Mouse (Mus musculus): ENCODE data around the gene Tmem72. TPM values are rescaled to one million over a fixed set of nuclear protein-coding genes. Genes with fewer than 3 reads are reported as not detected.

Gene Tmem72
- polyA plus RNA-seq, 1 experiment from 2014 or later = 0.12 TPM

- Histone ChIP-seq H3K27ac (ENCODE audit: low read depth, low read length) (peak overlapping the region; percentile 24), H3K9ac (ENCODE audit: low read depth, low read length) (no peak overlapping the region), H3K4me3 (ENCODE audit: low read depth, low read length) (no peak overlapping the region), H3K4me1 (replicated peaks; ENCODE audit: control insufficient read depth, insufficient read depth, low read length) (peaks cover 19% of the 10 kb centered on the region), H3K36me3 (ENCODE audit: control insufficient read depth, insufficient read depth, low read length) (no peaks in the 10 kb centered on the region), H3K9me3 (ENCODE audit: control insufficient read depth, low read length) (no peaks in the 10 kb centered on the region), H3K27me3 (ENCODE audit: control insufficient read depth, insufficient read depth, low read length) (no peaks in the 10 kb centered on the region), H3K4me2 (replicated peaks; ENCODE audit: low read depth, low read length) (no peak overlapping the region)
- ATAC-seq (ENCODE audit: low FRiP score) = no peak
- 31% methylated on average over 3 of the region's 3 CpGs for WGBS
- peak; percentile 48 for DNase-seq (ENCODE audit: low spot score)
These were observed 49.8 kb downstream of the Tmem72 start for GRCm38 (mm10) chr6:116666892-116667291.

GRCm38 (mm10) chr6:116666085-116666750 is 50.5 kb downstream of the Tmem72 start:
- Histone ChIP-seq H3K36me3 (ENCODE audit: control insufficient read depth, insufficient read depth, low read length) (no peaks in the 10 kb centered on the region), H3K9me3 (ENCODE audit: control insufficient read depth, low read length) (no peaks in the 10 kb centered on the region), H3K27ac (ENCODE audit: low read depth, low read length) (peak overlapping the region; percentile 49; the same call in 1 of the 2 replicates), H3K4me2 (replicated peaks; ENCODE audit: low read depth, low read length) (peak overlapping the region; percentile 17; the same call in 1 of the 2 replicates), H3K4me1 (replicated peaks; ENCODE audit: control insufficient read depth, insufficient read depth, low read length) (peaks cover 17% of the 10 kb centered on the region), H3K9ac (ENCODE audit: low read depth, low read length) (no peak overlapping the region), H3K27me3 (ENCODE audit: control insufficient read depth, insufficient read depth, low read length) (no peaks in the 10 kb centered on the region), H3K4me3 (ENCODE audit: low read depth, low read length) (no peak overlapping the region)
- ATAC-seq (ENCODE audit: low FRiP score) (no peak), DNase-seq (ENCODE audit: low spot score) (no peak)
- 70% methylated on average over 12 of the region's 12 CpGs for WGBS

- no peak overlapping the region for H3K27ac ChIP-seq (ENCODE audit: low read depth, low read length)
- 0 out of 2 replicates have a peak overlapping the region, but pooled peaks have one; percentile 19 for H3K9ac ChIP-seq (ENCODE audit: low read depth, low read length)
- peaks cover 6% of the 10 kb centered on the region for H3K4me1 ChIP-seq (replicated peaks; ENCODE audit: control insufficient read depth, insufficient read depth, low read length)
- no peaks in the 10 kb centered on the region for H3K27me3 ChIP-seq (ENCODE audit: control insufficient read depth, insufficient read depth, low read length)
- no peaks in the 10 kb centered on the region for H3K9me3 ChIP-seq (ENCODE audit: control insufficient read depth, low read length)
- no peak overlapping the region for H3K4me2 ChIP-seq (replicated peaks; ENCODE audit: low read depth, low read length)
- 81% methylated on average over 3 of the region's 3 CpGs for WGBS
- no peak overlapping the region for H3K4me3 ChIP-seq (ENCODE audit: low read depth, low read length)
- DNase-seq (ENCODE audit: low spot score) = no peak
- no peaks in the 10 kb centered on the region for H3K36me3 ChIP-seq (ENCODE audit: control insufficient read depth, insufficient read depth, low read length)
- no peak for ATAC-seq (ENCODE audit: low FRiP score)
These were observed 51.9 kb downstream of the Tmem72 start for GRCm38 (mm10) chr6:116664830-116665229.

- Histone ChIP-seq H3K27ac (ENCODE audit: low read depth, low read length) (no peak overlapping the region), H3K36me3 (ENCODE audit: control insufficient read depth, insufficient read depth, low read length) (no peaks in the 10 kb centered on the region), H3K9me3 (ENCODE audit: control insufficient read depth, low read length) (no peaks in the 10 kb centered on the region), H3K4me3 (ENCODE audit: low read depth, low read length) (no peak overlapping the region), H3K27me3 (ENCODE audit: control insufficient read depth, insufficient read depth, low read length) (no peaks in the 10 kb centered on the region), H3K4me2 (replicated peaks; ENCODE audit: low read depth, low read length) (no peak overlapping the region), H3K9ac (ENCODE audit: low read depth, low read length) (no peak overlapping the region), H3K4me1 (replicated peaks; ENCODE audit: control insufficient read depth, insufficient read depth, low read length) (peaks cover 3% of the 10 kb centered on the region)
- DNase-seq (ENCODE audit: low spot score) = no peak
- no peak for ATAC-seq (ENCODE audit: low FRiP score)
- WGBS = 78% methylated on average over 6 of the region's 6 CpGs
These were observed 52.7 kb downstream of the Tmem72 start for GRCm38 (mm10) chr6:116664031-116664430.

- no peak overlapping the region for H3K9ac ChIP-seq (ENCODE audit: low read depth, low read length)
- no peaks in the 10 kb centered on the region for H3K36me3 ChIP-seq (ENCODE audit: control insufficient read depth, insufficient read depth, low read length)
- H3K9me3 ChIP-seq (ENCODE audit: control insufficient read depth, low read length) = no peaks in the 10 kb centered on the region
- peaks cover 2% of the 10 kb centered on the region; the same call in 1 of the 2 replicates for H3K4me1 ChIP-seq (replicated peaks; ENCODE audit: control insufficient read depth, insufficient read depth, low read length)
- WGBS = 89% methylated on average over 2 of the region's 2 CpGs
- ATAC-seq (ENCODE audit: low FRiP score) = no peak
- H3K4me3 ChIP-seq (ENCODE audit: low read depth, low read length) = no peak overlapping the region
- H3K27ac ChIP-seq (ENCODE audit: low read depth, low read length) = no peak overlapping the region
- no peaks in the 10 kb centered on the region for H3K27me3 ChIP-seq (ENCODE audit: control insufficient read depth, insufficient read depth, low read length)
- H3K4me2 ChIP-seq (replicated peaks; ENCODE audit: low read depth, low read length) = no peak overlapping the region
- DNase-seq (ENCODE audit: low spot score) = no peak
These were observed 53.3 kb downstream of the Tmem72 start for GRCm38 (mm10) chr6:116663364-116663763.

- H3K27me3 ChIP-seq (ENCODE audit: control insufficient read depth, insufficient read depth, low read length) = no peaks in the 10 kb centered on the region
- DNase-seq (ENCODE audit: low spot score) (peak; percentile 88), ATAC-seq (ENCODE audit: low FRiP score) (peak; percentile 69)
- no peak overlapping the region for H3K4me3 ChIP-seq (ENCODE audit: low read depth, low read length)
- no peaks in the 10 kb centered on the region for H3K9me3 ChIP-seq (ENCODE audit: control insufficient read depth, low read length)
- no peak overlapping the region for H3K4me2 ChIP-seq (replicated peaks; ENCODE audit: low read depth, low read length)
- H3K27ac ChIP-seq (ENCODE audit: low read depth, low read length) = no peak overlapping the region
- H3K36me3 ChIP-seq (ENCODE audit: control insufficient read depth, insufficient read depth, low read length) = no peaks in the 10 kb centered on the region
- H3K4me1 ChIP-seq (replicated peaks; ENCODE audit: control insufficient read depth, insufficient read depth, low read length) = no peaks in the 10 kb centered on the region
- H3K9ac ChIP-seq (ENCODE audit: low read depth, low read length) = no peak overlapping the region
- WGBS = 64% methylated on average over 9 of the region's 9 CpGs
These were observed 62.8 kb downstream of the Tmem72 start for GRCm38 (mm10) chr6:116653684-116654454.

GRCm38 (mm10) chr6:116653191-116653590 is 63.5 kb downstream of the Tmem72 start:
- DNase-seq (ENCODE audit: low spot score) (no peak), ATAC-seq (ENCODE audit: low FRiP score) (no peak)
- H3K4me1 ChIP-seq (replicated peaks; ENCODE audit: control insufficient read depth, insufficient read depth, low read length) = no peaks in the 10 kb centered on the region
- H3K4me2 ChIP-seq (replicated peaks; ENCODE audit: low read depth, low read length) = no peak overlapping the region
- no peak overlapping the region for H3K9ac ChIP-seq (ENCODE audit: low read depth, low read length)
- H3K27me3 ChIP-seq (ENCODE audit: control insufficient read depth, insufficient read depth, low read length) = no peaks in the 10 kb centered on the region
- no peaks in the 10 kb centered on the region for H3K36me3 ChIP-seq (ENCODE audit: control insufficient read depth, insufficient read depth, low read length)
- 72% methylated on average over 3 of the region's 3 CpGs for WGBS
- no peaks in the 10 kb centered on the region for H3K9me3 ChIP-seq (ENCODE audit: control insufficient read depth, low read length)
- H3K4me3 ChIP-seq (ENCODE audit: low read depth, low read length) = no peak overlapping the region
- H3K27ac ChIP-seq (ENCODE audit: low read depth, low read length) = no peak overlapping the region

GRCm38 (mm10) chr6:116651437-116652118 is 65.1 kb downstream of the Tmem72 start:
- Histone ChIP-seq H3K36me3 (ENCODE audit: control insufficient read depth, insufficient read depth, low read length) (no peaks in the 10 kb centered on the region), H3K27me3 (ENCODE audit: control insufficient read depth, insufficient read depth, low read length) (no peaks in the 10 kb centered on the region), H3K4me2 (replicated peaks; ENCODE audit: low read depth, low read length) (no peak overlapping the region), H3K27ac (ENCODE audit: low read depth, low read length) (no peak overlapping the region), H3K9me3 (ENCODE audit: control insufficient read depth, low read length) (no peaks in the 10 kb centered on the region), H3K9ac (ENCODE audit: low read depth, low read length) (no peak overlapping the region), H3K4me3 (ENCODE audit: low read depth, low read length) (no peak overlapping the region), H3K4me1 (replicated peaks; ENCODE audit: control insufficient read depth, insufficient read depth, low read length) (no peaks in the 10 kb centered on the region)
- DNase-seq (ENCODE audit: low spot score) (no peak), ATAC-seq (ENCODE audit: low FRiP score) (no peak)
- 81% methylated on average over 20 of the region's 20 CpGs for WGBS
